18 mouse cellular contexts compared by ENCODE assay signal in genomic region chr7:111601339-111602067, GRCm38 (mm10).
DNase-seq lines count a peak whose midpoint lies in the region; ATAC-seq and TF ChIP-seq lines count a peak whose summit lies in the region.
"Had no signal": no experiment of that assay in that cellular context is flagged by ENCODE, and none has a peak within 500 bp of the region (broad histone marks: within the 10 kb centered on the region; RNA-seq: fewer than 3 reads in every experiment).

No protein-coding gene starts in this region.

- no peak overlapping the region for H3K4me3 ChIP-seq in forebrain, embryonic 12.5 days (replicated peaks)
- H3K4me3 ChIP-seq in forebrain, embryonic 11.5 days (ENCODE audit: low read depth, low read length) = no peak overlapping the region
- H3K4me3 ChIP-seq in C2C12 (ENCODE audit: insufficient read depth, poor library complexity, severe bottlenecking) = no peak overlapping the region
- no peak overlapping the region for H3K4me3 ChIP-seq in neural tube, embryonic 15.5 days (replicated peaks)
- H3K4me3 ChIP-seq: embryonic facial prominence, embryonic 15.5 days; liver, embryonic 12.5 days; midbrain, embryonic 15.5 days had no signal

- H3K27ac ChIP-seq in forebrain, embryonic 12.5 days = 0 out of 2 replicates have a peak overlapping the region, but pooled peaks have one; percentile 19
- no peak overlapping the region for H3K27ac ChIP-seq in forebrain, embryonic 11.5 days (ENCODE audit: low read depth, low read length)
- H3K27ac ChIP-seq in neural tube, embryonic 15.5 days (replicated peaks) = no peak overlapping the region
- H3K27ac ChIP-seq: embryonic facial prominence, embryonic 15.5 days; hindbrain, embryonic 14.5 days; liver, embryonic 12.5 days; midbrain, embryonic 15.5 days; stomach, postnatal 0 days had no signal

- H3K9ac ChIP-seq in forebrain, embryonic 12.5 days = no peak overlapping the region
- no peak overlapping the region for H3K9ac ChIP-seq in forebrain, embryonic 11.5 days (ENCODE audit: low read length)
- H3K9ac ChIP-seq in neural tube, embryonic 15.5 days (replicated peaks) = no peak overlapping the region
- H3K9ac ChIP-seq: embryonic facial prominence, embryonic 15.5 days; hindbrain, embryonic 14.5 days; liver, embryonic 12.5 days; midbrain, embryonic 15.5 days had no signal

- TF ChIP-seq CTCF in C2C12 (IDR thresholded peaks at IDR 0.05; ENCODE audit: control insufficient read depth, insufficient read depth, insufficient read length) = no peak

- H3K4me2 ChIP-seq in forebrain, embryonic 12.5 days = no peak overlapping the region
- H3K4me2 ChIP-seq in forebrain, embryonic 11.5 days (ENCODE audit: low read depth, low read length, severe bottlenecking) = no peak overlapping the region
- no peak overlapping the region for H3K4me2 ChIP-seq in neural tube, embryonic 15.5 days
- H3K4me2 ChIP-seq: embryonic facial prominence, embryonic 15.5 days; hindbrain, embryonic 14.5 days; liver, embryonic 12.5 days; midbrain, embryonic 15.5 days had no signal

- no peak overlapping the region for H3ac ChIP-seq in C2C12 (ENCODE audit: control insufficient read depth, insufficient read length, low read depth)

- H3K79me3 ChIP-seq in C2C12 (ENCODE audit: low read depth) = no peaks in the 10 kb centered on the region

- 88% methylated on average over 4 of the region's 4 CpGs for WGBS in forebrain, embryonic 12.5 days
- 81% methylated on average over 4 of the region's 4 CpGs for WGBS in forebrain, embryonic 11.5 days
- 86% methylated on average over 4 of the region's 4 CpGs for WGBS in neural tube, embryonic 15.5 days

- no peak for DNase-seq in forebrain, embryonic 11.5 days (ENCODE audit: low spot score)
- DNase-seq in layer of hippocampus, adult 11-12 months (ENCODE audit: low spot score) = peak; percentile 35
- DNase-seq in layer of hippocampus, postnatal 25 days (ENCODE audit: extremely low spot score in 1 of 2, low spot score in 1 of 2) = no peak
- DNase-seq in left cerebral cortex, postnatal 25 days (ENCODE audit: low spot score in 2 of 2) = peak; percentile 42 to 79
- no peak for DNase-seq in gastrocnemius, postnatal 4 days (ENCODE audit: low spot score in 2 of 2)
- DNase-seq: adrenal gland, adult 8-10 months; gastrocnemius, postnatal 25 days; kidney, adult 18-20 months; kidney, postnatal 36 days; thymus, postnatal 36 days had no signal

- no peaks in the 10 kb centered on the region for H3K79me2 ChIP-seq in C2C12 (ENCODE audit: control insufficient read depth, insufficient read depth)

- no peaks in the 10 kb centered on the region for H3K9me3 ChIP-seq in forebrain, embryonic 12.5 days
- H3K9me3 ChIP-seq in forebrain, embryonic 11.5 days (ENCODE audit: control insufficient read depth, low read length) = no peaks in the 10 kb centered on the region
- H3K9me3 ChIP-seq in neural tube, embryonic 15.5 days (replicated peaks) = no peaks in the 10 kb centered on the region
- H3K9me3 ChIP-seq: embryonic facial prominence, embryonic 15.5 days; liver, embryonic 12.5 days; midbrain, embryonic 15.5 days had no signal

- no peaks in the 10 kb centered on the region for H3K36me3 ChIP-seq in forebrain, embryonic 12.5 days (replicated peaks)
- no peaks in the 10 kb centered on the region for H3K36me3 ChIP-seq in forebrain, embryonic 11.5 days (ENCODE audit: control insufficient read depth, insufficient read depth, low read length)
- H3K36me3 ChIP-seq in C2C12 (ENCODE audit: control insufficient read depth, insufficient read depth) = no peaks in the 10 kb centered on the region
- H3K36me3 ChIP-seq in neural tube, embryonic 15.5 days = no peaks in the 10 kb centered on the region
- H3K36me3 ChIP-seq: embryonic facial prominence, embryonic 15.5 days; liver, embryonic 12.5 days; midbrain, embryonic 15.5 days had no signal

- no peak for ATAC-seq in forebrain, embryonic 12.5 days (ENCODE audit: low FRiP score)
- ATAC-seq in forebrain, embryonic 11.5 days (replicated peaks; ENCODE audit: low FRiP score) = no peak
- no peak for ATAC-seq in neural tube, embryonic 15.5 days (ENCODE audit: low FRiP score)
- ATAC-seq: liver, embryonic 12.5 days; midbrain, embryonic 15.5 days had no signal

- no peaks in the 10 kb centered on the region for H3K27me3 ChIP-seq in forebrain, embryonic 12.5 days
- H3K27me3 ChIP-seq in forebrain, embryonic 11.5 days (ENCODE audit: control insufficient read depth, insufficient read depth, low read length) = no peaks in the 10 kb centered on the region
- no peaks in the 10 kb centered on the region for H3K27me3 ChIP-seq in C2C12 (ENCODE audit: control insufficient read depth, insufficient read depth, insufficient read length)
- no peaks in the 10 kb centered on the region for H3K27me3 ChIP-seq in neural tube, embryonic 15.5 days (replicated peaks)
- H3K27me3 ChIP-seq: embryonic facial prominence, embryonic 15.5 days; liver, embryonic 12.5 days; midbrain, embryonic 15.5 days had no signal

- intact Hi-C loops in left cerebral cortex, postnatal 25 days (cut with DNase I) = no loop called here

- H3K4me1 ChIP-seq in forebrain, embryonic 12.5 days = peaks cover 12% of the 10 kb centered on the region
- peaks cover 6% of the 10 kb centered on the region for H3K4me1 ChIP-seq in forebrain, embryonic 11.5 days (replicated peaks; ENCODE audit: control insufficient read depth, insufficient read depth, low read length)
- peaks cover 10% of the 10 kb centered on the region for H3K4me1 ChIP-seq in neural tube, embryonic 15.5 days
- H3K4me1 ChIP-seq: embryonic facial prominence, embryonic 15.5 days; midbrain, embryonic 15.5 days had no signal

TF ChIP-seq in C2C12, 6 proteins besides CTCF, POLR2A, EP300 and RAD21:
- TF ChIP-seq MYOG (IDR thresholded peaks at IDR 0.05; ENCODE audit: control insufficient read depth, extremely low read depth, insufficient read length) (no peak), MYOD1 (IDR thresholded peaks at IDR 0.05; ENCODE audit: control insufficient read depth, insufficient read length, low read depth) (peak; percentile 66), MAX (IDR thresholded peaks at IDR 0.05) (no peak), FOSL1 (IDR thresholded peaks at IDR 0.05; ENCODE audit: insufficient read depth, low read length, poor library complexity, severe bottlenecking) (no peak), USF1 (IDR thresholded peaks at IDR 0.05; ENCODE audit: low read depth) (no peak), CEBPB (IDR thresholded peaks at IDR 0.05; ENCODE audit: low read depth) (peak; percentile 44)

Comparison
In these comparisons a context has a peak if more than half of its experiments do, and no peak if none do; other contexts are left out.
1. DNase-seq: peak in layer of hippocampus, adult 11-12 months (single experiment) and left cerebral cortex, postnatal 25 days (2 of 2); none in forebrain, embryonic 11.5 days (single experiment), layer of hippocampus, postnatal 25 days (0 of 2) and gastrocnemius, postnatal 4 days (0 of 2).